Mouse (Mus musculus) cerebellum, postnatal 25 days (tissue): ENCODE measurements around the gene Rnf151.
"Not testable (repeated sequence)": the region's sequence is repeated elsewhere in the genome, so short reads cannot be mapped to it uniquely, and the experiment has no call there.

Experiments used
- DNase-seq, 2 experiments: peaks; one replicate each; pipeline ENCODE4 v3.0.0; 2021; ENCODE audit warnings: mixed read lengths in 2 of 2

The Rnf151 gene

GRCm38 (mm10) chr17:24732233-24732935 is 14.5 kb upstream of the Rnf151 start:
- no peak for DNase-seq

GRCm38 (mm10) chr17:24730787-24731186 is 12.9 kb upstream of the Rnf151 start:
- no peak for DNase-seq

GRCm38 (mm10) chr17:24729067-24729466 is 11.2 kb upstream of the Rnf151 start:
- DNase-seq = no peak

GRCm38 (mm10) chr17:24728184-24728583 is 10.3 kb upstream of the Rnf151 start:
- no peak for DNase-seq

DNA sequence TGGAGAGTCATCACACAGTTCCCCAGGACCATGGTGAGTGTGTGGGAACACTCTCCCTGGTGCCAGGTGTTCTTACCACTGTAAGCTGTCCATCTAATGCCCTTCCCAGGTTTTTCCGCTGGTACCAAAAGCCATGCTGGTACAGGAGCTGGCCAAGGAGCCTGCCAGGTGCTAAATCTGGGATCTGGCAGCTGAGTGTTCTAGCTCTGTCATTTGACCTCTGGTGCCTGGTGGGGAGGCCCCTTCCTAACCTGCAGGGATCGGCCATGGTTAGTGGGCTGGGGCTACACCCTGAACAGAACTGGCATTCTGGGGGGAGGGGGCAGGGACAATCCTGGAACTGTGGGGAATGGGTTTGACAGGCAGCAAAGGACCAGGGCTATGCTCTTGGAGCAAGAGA is 9.8 kb upstream of the Rnf151 start, which contains the start of gene Rpl3l:
Gene Rpl3l, plus strand, starts transcription at position 203 of the 400 bp plus-strand sequence.
- no peak for DNase-seq

GRCm38 (mm10) chr17:24725637-24726390 is 8.0 kb upstream of the Rnf151 start:
- no peak for DNase-seq

GRCm38 (mm10) chr17:24724184-24724583 is 6.3 kb upstream of the Rnf151 start, which contains the start of gene Ndufb10:
Gene Ndufb10, minus strand, starts transcription at chr17:24724478.
- DNase-seq = peak; percentile 99

DNA sequence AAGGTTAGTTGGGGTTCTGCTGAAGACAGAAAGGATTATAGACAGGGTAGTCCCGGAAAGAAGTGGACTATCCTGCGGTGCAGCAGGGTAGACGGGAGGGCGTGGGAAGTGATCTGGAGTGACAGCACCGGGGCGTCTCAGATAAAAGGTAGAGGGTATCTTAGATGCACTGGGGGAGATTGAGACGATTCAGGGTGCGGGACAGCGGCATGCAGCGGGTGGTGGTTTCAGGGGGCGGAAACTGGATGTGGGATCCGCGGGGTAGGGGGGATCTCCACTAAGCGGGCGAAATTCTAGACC is 6.0 kb upstream of the Rnf151 start:
- DNase-seq = no peak

- no peak for DNase-seq
These were observed 5.4 kb upstream of the Rnf151 start for GRCm38 (mm10) chr17:24723122-24723880.

- DNase-seq = no peak
These were observed 4.5 kb upstream of the Rnf151 start for GRCm38 (mm10) chr17:24722220-24722924.

DNA sequence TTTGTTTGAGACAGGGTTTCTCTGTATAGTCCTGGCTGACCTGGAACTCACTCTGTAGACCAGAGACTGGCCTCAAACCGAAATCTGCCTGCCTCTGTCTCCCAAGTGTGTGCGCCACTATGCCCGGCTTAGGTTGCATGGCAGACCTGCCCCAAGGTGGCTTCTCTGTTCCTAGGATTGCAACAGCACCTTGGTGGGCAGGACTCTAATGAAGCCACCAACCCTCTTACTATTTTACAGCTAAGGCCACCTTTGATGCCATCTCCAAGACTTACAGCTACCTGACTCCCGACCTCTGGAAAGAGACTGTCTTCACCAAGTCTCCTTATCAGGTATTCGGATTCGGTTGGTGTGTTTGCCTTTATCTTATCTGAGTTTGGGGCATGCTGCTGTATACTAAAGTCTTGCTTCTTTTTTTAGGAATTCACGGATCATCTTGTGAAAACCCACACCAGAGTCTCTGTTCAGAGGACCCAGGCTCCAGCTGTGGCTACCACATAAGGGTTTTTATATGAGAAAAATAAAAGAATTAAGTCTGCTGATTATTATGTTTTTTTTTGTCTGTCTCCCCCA is 3.6 kb upstream of the Rnf151 start:
- DNase-seq = not testable (repeated sequence)

DNA sequence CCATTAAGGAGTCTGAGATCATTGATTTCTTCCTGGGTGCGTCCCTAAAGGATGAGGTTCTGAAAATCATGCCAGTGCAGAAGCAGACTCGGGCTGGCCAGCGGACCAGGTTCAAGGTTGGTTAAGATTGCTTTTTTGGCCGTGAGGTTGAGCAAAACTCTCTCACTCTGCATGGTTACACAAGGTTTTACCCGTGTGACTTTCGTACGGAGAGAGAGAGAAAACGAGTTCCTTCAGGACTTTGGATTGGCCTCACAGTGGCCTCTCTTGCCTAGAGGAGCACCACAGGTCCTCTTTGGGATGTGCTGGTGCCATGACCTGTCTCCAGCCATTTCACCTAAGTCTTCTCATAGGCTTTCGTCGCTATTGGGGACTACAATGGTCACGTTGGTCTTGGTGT is 2.8 kb upstream of the Rnf151 start:
- not testable (repeated sequence) for DNase-seq

DNA sequence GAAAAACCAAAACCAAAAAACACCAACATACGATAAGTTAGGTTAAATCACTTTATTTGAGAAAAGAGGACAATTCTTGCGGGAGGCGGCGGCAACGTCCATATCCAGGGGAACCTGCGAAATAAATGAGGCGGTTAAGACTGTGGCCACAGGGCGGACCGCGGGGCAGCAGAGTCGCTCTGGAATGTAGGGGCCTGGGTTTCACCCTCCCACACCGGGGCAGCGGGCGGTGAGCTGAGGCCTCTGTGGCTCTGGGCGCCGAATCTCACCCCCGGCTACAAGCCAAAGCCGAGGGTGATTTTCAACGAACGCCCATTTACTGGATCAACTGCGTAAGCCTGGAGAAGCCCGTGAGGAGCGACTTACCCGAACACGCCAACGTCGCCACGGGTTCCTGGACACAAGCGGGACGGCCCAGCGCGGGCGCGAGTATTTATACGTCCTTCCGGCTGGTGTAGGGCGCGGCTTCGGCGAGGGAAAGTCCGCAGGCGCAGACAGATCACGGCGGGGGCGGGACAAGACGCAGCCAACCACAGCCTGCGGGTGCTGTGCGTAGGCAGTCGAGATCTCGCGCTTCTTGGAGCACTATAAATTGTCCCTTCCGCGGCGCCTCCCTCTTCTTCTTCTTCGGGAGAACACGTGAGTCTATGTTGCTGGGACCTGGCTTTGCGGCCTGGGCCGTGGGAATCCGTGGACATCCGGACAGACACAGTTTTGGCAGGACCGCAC is 1.8 kb upstream of the Rnf151 start:
- peak; percentile 97 to 99 for DNase-seq

GRCm38 (mm10) chr17:24718938-24719337 is 1.1 kb upstream of the Rnf151 start:
- DNase-seq = not testable (repeated sequence)

DNA sequence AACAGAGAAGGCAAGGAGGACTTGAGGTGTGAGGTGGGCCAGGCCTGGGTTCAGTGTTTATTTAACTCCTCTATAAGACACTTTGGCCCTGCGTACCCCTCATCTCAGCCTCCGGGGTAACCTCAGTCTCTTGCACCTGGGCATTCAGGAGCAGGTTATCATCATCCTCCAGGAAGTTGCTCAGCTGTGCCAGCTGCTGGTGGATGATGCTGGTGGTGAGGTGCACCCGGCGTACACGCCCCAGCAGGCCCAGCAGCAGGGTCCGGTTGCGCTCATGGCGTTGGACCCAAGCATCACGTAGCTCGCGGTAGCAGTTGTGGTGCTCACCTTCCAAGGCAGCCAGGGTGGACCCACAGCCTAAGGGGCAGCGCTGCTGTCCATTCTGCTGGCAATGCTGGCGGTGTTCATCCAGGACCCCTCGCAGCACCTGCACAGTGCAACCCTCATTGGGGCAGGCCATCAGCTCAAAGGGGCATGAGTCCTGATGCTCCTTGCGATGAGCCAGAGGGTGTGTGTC is 1.6 kb downstream of the Rnf151 start:
- no peak for DNase-seq

- DNase-seq = no peak
These were observed 2.3 kb downstream of the Rnf151 start for GRCm38 (mm10) chr17:24715556-24715955.

DNA sequence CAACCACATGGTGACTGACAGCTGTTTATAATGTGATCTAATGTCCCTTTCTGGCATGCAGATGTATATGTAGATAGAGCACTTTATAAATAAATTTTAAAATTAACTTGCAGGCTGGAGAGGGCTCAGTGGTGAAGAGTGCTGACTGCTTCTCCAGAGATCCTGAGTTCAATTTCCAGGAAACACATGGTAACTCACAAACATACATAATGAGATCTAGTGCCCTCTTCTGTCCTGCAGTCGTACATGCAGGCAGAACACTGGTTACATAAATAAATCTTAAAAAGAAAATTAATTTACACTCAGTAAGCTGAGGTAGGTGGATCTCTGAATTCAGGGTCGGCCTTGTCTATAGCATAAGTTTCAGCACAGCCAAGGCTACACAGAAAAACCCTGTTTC is 9.2 kb downstream of the Rnf151 start:
- no peak for DNase-seq

DNA sequence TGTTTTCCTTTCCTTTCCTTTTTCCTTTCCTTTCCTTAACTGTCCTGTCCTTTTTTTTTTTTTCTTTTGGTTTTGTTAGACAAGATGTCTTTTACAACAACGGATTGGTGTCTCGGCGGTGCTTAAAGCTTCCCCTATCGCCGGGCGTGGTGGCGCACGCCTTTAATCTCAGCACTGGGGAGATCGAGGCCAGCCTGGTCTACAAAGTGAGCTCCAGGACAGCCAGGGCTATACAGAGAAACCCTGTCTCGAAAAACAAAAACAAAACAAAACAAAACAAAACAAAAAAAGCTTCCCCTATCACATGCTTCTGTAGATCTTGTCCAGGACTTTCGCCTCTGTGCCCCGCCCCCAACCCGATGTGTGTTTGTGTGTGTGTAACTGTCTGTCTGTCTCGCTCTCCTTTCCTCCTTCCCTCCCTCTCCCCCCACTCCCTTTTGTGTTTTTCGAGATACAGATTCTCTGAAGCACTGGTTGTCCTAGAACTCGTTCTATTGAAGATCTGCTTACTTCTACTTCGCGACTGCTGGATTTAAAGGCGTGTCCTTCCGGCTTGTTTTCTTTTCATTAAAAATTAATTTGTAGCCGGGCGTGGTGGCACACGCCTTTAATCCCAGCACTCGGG is 9.9 kb downstream of the Rnf151 start:
- no peak for DNase-seq

DNA sequence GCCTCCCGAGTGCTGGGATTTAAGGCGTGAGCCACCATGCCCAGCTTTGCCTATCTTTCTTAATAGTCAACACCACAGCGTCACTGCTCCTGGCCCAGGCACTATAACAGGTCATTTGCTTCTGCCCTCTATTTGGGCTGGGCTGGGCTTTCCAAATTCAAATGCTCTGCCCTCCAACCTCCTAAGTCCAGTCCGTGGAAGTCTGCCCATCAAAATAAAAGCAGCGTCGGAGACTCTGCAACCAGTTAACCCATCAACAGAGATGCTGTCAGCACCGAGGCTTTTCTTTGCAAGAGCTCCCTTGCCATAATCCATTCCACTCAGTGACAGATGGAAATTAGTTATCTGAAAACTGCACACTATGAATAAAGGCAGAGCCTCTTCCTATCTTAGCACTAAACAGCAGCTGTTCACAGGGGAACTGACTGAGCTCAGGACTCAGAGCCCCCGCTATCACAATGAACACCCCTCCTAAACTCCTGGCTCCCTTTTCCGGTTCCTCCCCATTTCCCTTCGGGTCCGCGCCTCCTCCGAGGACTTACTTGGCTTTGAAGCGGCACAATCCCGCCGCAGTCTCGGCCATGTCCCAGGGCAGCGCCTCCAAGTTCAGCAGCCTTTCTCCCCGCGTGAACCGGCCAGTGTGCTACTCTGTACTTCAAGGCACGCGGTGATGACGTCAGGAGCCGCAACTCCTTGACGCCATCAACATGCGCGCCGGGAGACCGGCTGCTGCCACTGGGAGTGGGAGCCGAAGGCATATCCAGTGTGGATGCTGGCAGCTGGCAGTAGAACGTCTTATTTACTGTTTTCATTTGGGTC is 10.7 kb downstream of the Rnf151 start, which contains the start of gene Tbl3:
Gene Tbl3, minus strand, starts transcription at position 679 of the 819 bp plus-strand sequence.
- peak; percentile 94 to 97 for DNase-seq

GRCm38 (mm10) chr17:24705821-24706220 is 12.0 kb downstream of the Rnf151 start:
- no peak for DNase-seq
